Mouse (Mus musculus) left cerebral cortex, postnatal 25 days (tissue): ENCODE measurements around the gene Rtl5. TPM values are rescaled to one million over a fixed set of nuclear protein-coding genes. Genes with fewer than 3 reads are reported as not detected.
"Not testable (repeated sequence)": the region's sequence is repeated elsewhere in the genome, so short reads cannot be mapped to it uniquely, and the experiment has no call there.

ENCODE experiments used
- DNase-seq, 2 experiments: peaks; one replicate each; pipeline ENCODE4 v3.0.0; 2022; ENCODE audit warnings: low spot score in 2 of 2, mixed read lengths in 1 of 2
- intact Hi-C: fragments of 180-260 bp; cut with DNase I; formaldehyde crosslinking; loops from one replicate; pipeline ENCODE4 v1.15.1; 2025
- total RNA-seq, 2 experiments: library from RNA; stranded (reverse); gene quantifications; 2 replicates each; pipeline ENCODE4 v1.2.3; 2021

The Rtl5 gene
- total RNA-seq, result 10 to 100 TPM; 21.9 to 23.1 TPM

DNA sequence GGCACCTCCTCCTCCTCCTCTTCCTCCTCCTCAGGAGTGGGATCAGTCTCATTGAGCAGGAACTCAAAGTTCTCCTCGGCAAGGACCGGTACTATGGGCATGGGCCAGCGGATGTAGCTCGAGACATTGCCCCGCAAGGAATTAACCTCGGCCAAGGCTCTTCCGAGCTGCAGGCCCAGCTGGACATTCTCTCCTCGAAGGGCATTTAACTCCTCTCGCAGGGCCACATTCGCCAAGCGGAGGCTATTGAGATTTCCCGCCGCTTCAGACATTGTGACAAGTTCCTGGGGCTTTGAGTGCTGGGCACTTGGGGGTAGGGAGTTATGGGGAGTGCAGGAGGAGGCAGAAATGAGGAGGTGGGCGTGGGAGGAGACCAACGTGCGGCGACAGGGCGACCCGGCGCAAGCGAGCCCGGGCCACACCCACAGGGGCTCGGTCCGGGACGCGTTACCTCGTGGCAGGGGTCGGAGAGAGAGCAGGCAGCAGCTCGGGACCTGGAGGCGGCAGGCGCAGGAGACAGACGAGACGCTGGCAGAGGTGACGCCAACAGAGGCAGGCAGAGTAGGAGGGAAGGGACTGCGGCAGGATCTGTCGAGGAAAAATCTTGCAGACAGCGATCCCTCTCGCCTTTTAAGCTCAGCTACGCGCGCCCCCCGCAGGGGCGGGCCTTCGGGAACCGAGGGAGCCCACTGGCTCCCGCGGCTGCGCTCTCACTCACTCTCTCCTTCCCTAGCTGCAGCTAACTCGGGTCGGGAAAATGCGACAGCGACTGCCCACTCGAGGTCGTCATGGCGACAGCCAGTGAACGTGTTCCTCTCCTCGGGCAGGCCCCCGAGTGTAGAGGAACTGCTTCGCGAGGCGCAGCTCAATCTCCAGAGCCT lies at the start of gene Rtl5:
Gene Rtl5 (minus strand): TSS at position 714 of the 881 bp plus-strand sequence.
- DNase-seq, result peak; percentile 78 to 89
- intact Hi-C loops, result loop anchor here (2.0 to 5.0 kb wide), 2 partner anchors 48 to 406 kb away; partner anchors contain the start of gene Pin4

DNA sequence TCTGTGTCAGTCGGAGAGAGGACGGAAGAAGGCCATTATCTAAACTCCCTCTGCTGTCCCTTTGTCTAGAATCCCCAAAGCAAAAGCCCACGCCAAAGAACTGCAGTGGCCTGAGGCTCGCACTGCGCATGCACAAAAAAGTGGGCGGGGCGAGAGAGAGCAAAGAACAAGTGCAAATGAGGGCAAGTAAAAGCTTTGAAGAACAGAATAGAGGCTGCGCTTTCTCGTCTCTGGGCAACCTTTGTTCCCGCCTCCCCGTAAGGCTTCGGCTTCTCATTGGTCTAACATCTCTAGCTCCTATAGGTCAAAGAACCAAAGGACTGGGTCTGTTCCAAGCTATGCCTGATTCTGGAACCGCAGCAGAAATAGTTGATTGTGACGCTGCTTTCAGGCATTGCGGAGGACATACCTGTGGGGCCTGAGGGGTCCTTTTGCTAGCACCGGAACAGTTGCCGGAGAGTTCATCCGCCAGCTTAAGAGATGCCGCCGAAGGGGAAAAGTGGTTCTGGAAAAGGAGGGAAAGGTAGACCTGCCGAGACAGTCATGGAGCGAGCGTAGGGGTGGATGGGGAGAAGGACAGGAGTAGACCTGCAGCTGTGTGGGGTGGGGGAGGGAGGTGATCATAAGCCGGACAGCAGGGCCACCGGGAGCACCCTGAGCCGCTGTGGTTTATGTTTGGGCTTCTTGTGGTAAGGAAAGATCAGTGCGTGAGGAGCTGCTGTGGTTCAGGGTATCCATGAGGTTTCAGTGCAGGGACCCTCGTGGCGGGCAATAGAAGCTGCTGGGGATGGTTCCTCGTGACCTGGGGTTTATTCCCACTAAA lies 48.1 kb upstream of the Rtl5 start, which contains the start of gene Pin4:
Gene Pin4 (plus strand): TSS at position 406 of the 823 bp plus-strand sequence.
- intact Hi-C loops, result loop anchor here (2.0 kb wide), 2 partner anchors 38 to 48 kb away; partner anchors contain the start of genes Ercc6l and Rtl5

GRCm38 (mm10) chrX:102115676-102116075 lies 44.6 kb upstream of the Rtl5 start:
- intact Hi-C loops, result no loop called here
- peak; percentile 8 to 41 for DNase-seq

More for the DNA sequence above, 48.1 kb upstream of the Rtl5 start, which contains the start of gene Pin4:
- peak; percentile 84 to 98 for DNase-seq

- intact Hi-C loops, result not testable (repeated sequence)
These were observed 38.2 kb upstream of the Rtl5 start for GRCm38 (mm10) chrX:102109349-102109748.

GRCm38 (mm10) chrX:102103830-102104229 lies 32.7 kb upstream of the Rtl5 start:
- DNase-seq, intact Hi-C loops: not testable (repeated sequence)

More at GRCm38 (mm10) chrX:102109349-102109748, 38.2 kb upstream of the Rtl5 start:
- DNase-seq, result not testable (repeated sequence)

DNA sequence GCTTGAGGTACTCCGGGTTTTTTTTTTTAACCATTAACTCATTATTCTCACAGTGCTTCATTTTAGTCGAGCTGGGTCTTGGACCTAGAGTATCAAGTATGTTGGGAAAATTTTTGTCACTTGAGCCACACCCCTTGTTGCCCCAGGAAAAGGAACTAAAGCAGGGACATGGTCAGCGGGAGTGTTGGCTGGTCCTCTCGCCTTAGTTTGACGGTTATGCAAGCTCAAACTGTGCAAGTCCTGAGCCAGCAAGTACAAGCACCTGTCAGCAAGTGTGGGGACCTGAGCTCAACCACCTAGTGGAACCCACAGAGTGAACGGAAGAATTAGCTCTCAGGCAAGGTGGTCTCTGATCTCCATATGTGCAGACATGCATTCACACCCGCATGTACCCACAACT lies 30.8 kb upstream of the Rtl5 start:
- no peak for DNase-seq
- intact Hi-C loops, result no loop called here

- intact Hi-C loops, result no loop called here
- DNase-seq, result no peak
These were observed 23.3 kb upstream of the Rtl5 start for GRCm38 (mm10) chrX:102094381-102094904.

DNA sequence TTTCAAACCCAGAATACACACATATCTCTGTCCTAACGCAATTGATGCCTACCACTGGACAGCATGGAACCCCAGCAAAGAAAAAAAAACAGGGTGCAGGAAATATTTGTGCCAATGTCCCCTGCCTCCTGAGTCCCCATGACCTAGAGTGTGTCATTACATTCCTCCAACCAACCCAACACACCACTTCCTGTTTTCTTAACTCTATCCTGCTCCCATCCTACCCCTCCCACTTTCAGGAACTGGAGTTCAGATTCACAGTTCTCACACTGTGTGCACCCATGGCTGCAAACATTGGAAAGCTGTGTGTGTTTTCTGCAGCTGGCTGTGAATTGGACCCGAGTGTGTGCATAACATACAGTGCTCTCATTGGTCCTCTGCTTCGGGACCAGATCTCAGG lies 19.5 kb upstream of the Rtl5 start:
- intact Hi-C loops, result no loop called here
- DNase-seq, result no peak

- no peak for DNase-seq
- intact Hi-C loops, result no loop called here
These were observed 14.8 kb upstream of the Rtl5 start for GRCm38 (mm10) chrX:102085798-102086443.

GRCm38 (mm10) chrX:102082340-102082739 lies 11.2 kb upstream of the Rtl5 start:
- intact Hi-C loops, result no loop called here

DNA sequence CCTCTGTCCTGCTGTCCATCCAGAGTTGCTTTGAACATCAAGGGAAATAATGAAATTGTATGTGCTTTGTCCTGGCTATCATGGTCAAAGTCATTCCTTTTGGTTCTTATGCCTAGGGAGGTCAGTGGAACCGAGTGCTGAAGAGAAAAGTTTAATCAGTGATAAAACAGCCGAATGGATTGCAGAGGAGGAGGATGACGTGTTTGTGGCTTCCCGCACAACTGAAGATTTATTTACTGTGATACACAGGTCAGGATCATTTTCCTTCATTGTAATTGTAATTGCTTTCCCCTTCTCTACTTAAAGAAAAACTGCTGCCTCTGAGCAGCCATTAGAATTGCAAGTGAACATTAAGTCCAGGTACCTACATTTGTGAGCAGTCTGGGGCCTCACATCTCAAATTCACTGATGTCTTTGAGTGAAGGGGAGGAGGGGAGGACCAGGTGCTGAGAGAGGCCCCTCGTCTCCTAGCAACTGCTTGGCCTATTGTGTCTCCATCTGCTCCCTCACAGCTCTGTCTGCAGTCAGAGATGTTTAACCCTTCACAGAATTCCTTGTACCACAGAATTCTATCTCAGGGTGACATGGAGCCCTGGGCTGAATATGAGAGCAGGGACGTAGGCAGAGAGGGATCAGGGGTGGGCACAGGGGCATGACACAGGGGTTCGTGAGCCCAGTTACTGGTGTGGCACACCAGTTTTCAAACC lies 10.6 kb upstream of the Rtl5 start:
- DNase-seq, result no peak
- intact Hi-C loops, result no loop called here

More at GRCm38 (mm10) chrX:102082340-102082739, 11.2 kb upstream of the Rtl5 start:
- DNase-seq, result no peak

- DNase-seq, result no peak
- intact Hi-C loops, result no loop called here
These were observed 10.0 kb upstream of the Rtl5 start for GRCm38 (mm10) chrX:102081076-102081475.

GRCm38 (mm10) chrX:102076886-102077765 lies 6.0 kb upstream of the Rtl5 start:
- peak in 1 of 2 experiments; percentile 40 for DNase-seq
- intact Hi-C loops, result no loop called here

DNA sequence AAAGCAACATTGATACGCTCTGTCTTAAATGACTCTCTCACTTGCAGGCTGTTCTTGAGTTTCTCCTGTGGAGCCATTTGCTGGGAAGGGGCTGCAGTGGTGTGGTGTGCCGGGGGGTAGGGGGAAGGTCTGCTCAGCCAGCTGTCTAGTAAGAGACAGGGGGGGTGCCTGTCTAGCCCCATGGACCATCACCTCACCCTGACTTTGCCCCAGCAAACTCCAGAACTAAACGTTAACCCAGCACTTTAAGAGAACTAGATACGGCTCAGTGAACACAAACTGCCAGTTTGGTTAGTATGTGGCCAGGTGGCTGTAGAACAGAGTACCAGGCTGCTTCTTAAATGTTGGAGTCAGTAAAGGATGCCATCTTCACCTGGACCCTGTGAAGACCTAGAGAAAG lies 4.1 kb upstream of the Rtl5 start:
- intact Hi-C loops, result no loop called here
- no peak for DNase-seq

- intact Hi-C loops, result loop anchor here (5.0 kb wide), 1 partner anchor 403 kb away; no protein-coding TSS in a partner anchor
- DNase-seq, result no peak
These were observed 3.3 kb upstream of the Rtl5 start for GRCm38 (mm10) chrX:102074435-102074834.

GRCm38 (mm10) chrX:102073605-102074325 lies 2.7 kb upstream of the Rtl5 start:
- intact Hi-C loops, result loop anchor here (5.0 kb wide), 1 partner anchor 404 kb away; no protein-coding TSS in a partner anchor
- no peak for DNase-seq

DNA sequence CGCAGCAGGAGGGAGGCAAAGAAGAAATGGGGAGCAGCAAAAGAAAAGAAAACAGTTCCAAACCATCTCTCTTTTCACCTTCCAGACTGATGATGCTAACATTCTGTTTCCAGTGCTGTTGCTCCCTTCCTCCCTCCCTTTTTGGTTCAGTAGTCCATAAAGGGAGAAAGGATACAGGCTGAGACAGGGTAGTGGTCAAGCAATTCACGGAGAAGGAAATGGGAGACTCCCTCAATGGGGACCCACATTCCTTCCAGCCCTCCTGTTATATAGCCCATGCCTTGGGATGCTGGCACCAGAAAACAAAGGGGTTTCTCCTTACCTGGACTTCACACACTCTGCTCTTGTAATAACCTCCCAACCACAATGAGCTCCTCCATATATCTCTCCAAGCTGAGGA lies 413 bp upstream of the Rtl5 start:
- no peak for DNase-seq
- intact Hi-C loops, result loop anchor here (2.0 to 5.0 kb wide), 2 partner anchors 47 to 406 kb away; partner anchors contain the start of gene Pin4
